Mouse (Mus musculus) MEL (cell line): ENCODE results near the gene 1500015O10Rik. TPM values are rescaled to one million over a fixed set of nuclear protein-coding genes. Genes with fewer than 3 reads are reported as not detected.

ENCODE experiments used
- DNase-seq: peaks from one replicate; pipeline ENCODE4 v3.0.0; 2011; ENCODE audit warnings: low read depth, low spot score
- H3K27ac ChIP-seq: 2 replicates; pipeline ENCODE4 v1.5.1; 2012; ENCODE audit warnings: low read depth, mild to moderate bottlenecking, control low read depth, low read length, moderate library complexity; ENCODE audit not compliant: control insufficient read depth
- H3K27me3 ChIP-seq, 2 experiments: fragments of 150-350 bp in 1 of 2; sonication (generic) in 1 of 2; 2 replicates each; pipeline ENCODE4 v1.6.1; 2012; ENCODE audit warnings: low read length in 2 of 2, mild to moderate bottlenecking in 2 of 2, improper control_type of control experiment in 1 of 2, moderate library complexity in 1 of 2; ENCODE audit not compliant: insufficient read depth in 2 of 2, control insufficient read depth in 1 of 2
- H3K36me3 ChIP-seq, 2 experiments: 2 replicates each; pipeline ENCODE4 v1.6.1; 2012 to 2014; ENCODE audit warnings: low read length in 2 of 2, improper control_type of control experiment in 1 of 2, inconsistent platforms in 1 of 2, mild to moderate bottlenecking in 1 of 2; ENCODE audit not compliant: insufficient read depth in 2 of 2, control insufficient read depth in 1 of 2
- H3K4me1 ChIP-seq, 2 experiments: fragments of 150-350 bp in 1 of 2; sonication (generic) in 1 of 2; 2 replicates each; pipeline ENCODE4 v1.6.1; 2012; ENCODE audit warnings: low read length in 2 of 2, improper control_type of control experiment in 1 of 2, mild to moderate bottlenecking in 1 of 2; ENCODE audit not compliant: insufficient read depth in 2 of 2, control insufficient read depth in 1 of 2
- H3K4me3 ChIP-seq, 2 experiments: fragments of 150-350 bp in 1 of 2; sonication (generic) in 1 of 2; 2 replicates each; pipeline ENCODE4 v1.5.1; 2012; ENCODE audit warnings: low read depth in 2 of 2, low read length in 2 of 2, mild to moderate bottlenecking in 2 of 2, moderate library complexity in 2 of 2, control low read depth in 1 of 2, improper control_type of control experiment in 1 of 2; ENCODE audit not compliant: control insufficient read depth in 1 of 2, insufficient read depth in 1 of 2
- H3K79me2 ChIP-seq: 2 replicates; pipeline ENCODE4 v1.6.1; 2012; ENCODE audit warnings: mild to moderate bottlenecking, low read length, moderate library complexity; ENCODE audit not compliant: control insufficient read depth, poor library complexity, insufficient read depth
- H3K9ac ChIP-seq: 2 replicates; pipeline ENCODE4 v1.6.1; 2012; ENCODE audit warnings: low read depth, mild to moderate bottlenecking, control low read depth, low read length, moderate library complexity; ENCODE audit not compliant: control insufficient read depth, poor library complexity, severe bottlenecking
- H3K9me3 ChIP-seq: fragments of 150-350 bp; sonication (generic); replicated peaks from 2 replicates; pipeline ENCODE4 v1.6.1; 2012; ENCODE audit warnings: mild to moderate bottlenecking, low read length, improper control_type of control experiment, moderate library complexity; ENCODE audit not compliant: insufficient read depth
- BHLHE40 ChIP-seq: IDR thresholded peaks from 2 replicates; pipeline ENCODE4 v1.6.1; 2012; ENCODE audit warnings: low read depth, mild to moderate bottlenecking, inconsistent platforms, low read length, improper control_type of control experiment, borderline replicate concordance
- CTCF ChIP-seq, 3 experiments: IDR thresholded peaks in 2 of 3; conservative IDR thresholded peaks in 1 of 3; 2 replicates each; pipeline ENCODE4 v1.5.1; 2011 to 2012; ENCODE audit warnings: low read length in 3 of 3, low read depth in 2 of 3, mild to moderate bottlenecking in 2 of 3, improper control_type of control experiment in 1 of 3, inconsistent platforms in 1 of 3, mixed read lengths in 1 of 3, moderate library complexity in 1 of 3; ENCODE audit not compliant: control insufficient read depth in 1 of 3, insufficient read depth in 1 of 3, poor library complexity in 1 of 3, severe bottlenecking in 1 of 3
- E2F4 ChIP-seq: IDR thresholded peaks from 2 replicates; pipeline ENCODE4 v1.6.1; 2011; ENCODE audit warnings: low read depth, low read length, improper control_type of control experiment, borderline replicate concordance
- ELF1 ChIP-seq: IDR thresholded peaks from 2 replicates; pipeline ENCODE4 v1.6.1; 2014; ENCODE audit warnings: low read depth, mild to moderate bottlenecking, inconsistent platforms, low read length, improper control_type of control experiment, moderate library complexity
- ETS1 ChIP-seq: IDR thresholded peaks from 2 replicates; pipeline ENCODE4 v1.6.1; 2012; ENCODE audit warnings: low read depth, mild to moderate bottlenecking, inconsistent platforms, low read length, improper control_type of control experiment, moderate library complexity
- GABPA ChIP-seq: IDR thresholded peaks from 2 replicates; pipeline ENCODE4 v1.6.1; 2012; ENCODE audit warnings: low read depth, mild to moderate bottlenecking, inconsistent platforms, low read length, improper control_type of control experiment, moderate library complexity
- KAT2A ChIP-seq: conservative IDR thresholded peaks from 2 replicates; pipeline ENCODE4 v1.6.1; 2012; ENCODE audit warnings: low read depth, low read length, improper control_type of control experiment, inconsistent platforms
- MAZ ChIP-seq: IDR thresholded peaks from 2 replicates; pipeline ENCODE4 v1.6.1; 2012; ENCODE audit warnings: low read depth, mild to moderate bottlenecking, inconsistent platforms, low read length, improper control_type of control experiment
- MYC ChIP-seq: IDR thresholded peaks from 2 replicates; pipeline ENCODE4 v1.6.1; 2011; ENCODE audit warnings: low read depth, mild to moderate bottlenecking, low read length, improper control_type of control experiment, moderate library complexity
- NELFE ChIP-seq: IDR thresholded peaks from 2 replicates; pipeline ENCODE4 v1.6.1; 2011; ENCODE audit warnings: low read depth, low read length, improper control_type of control experiment
- NRF1 ChIP-seq: IDR thresholded peaks from 2 replicates; pipeline ENCODE4 v1.6.1; 2014; ENCODE audit warnings: low read depth, mild to moderate bottlenecking, inconsistent platforms, low read length, improper control_type of control experiment, moderate library complexity; ENCODE audit not compliant: poor library complexity, insufficient read depth, severe bottlenecking
- POLR2AphosphoS5 ChIP-seq: IDR thresholded peaks from 2 replicates; pipeline ENCODE4 v1.6.1; 2012; ENCODE audit warnings: low read depth, borderline replicate concordance, mild to moderate bottlenecking, inconsistent platforms, low read length, moderate library complexity, mixed read lengths
- RCOR1 ChIP-seq: IDR thresholded peaks from 2 replicates; pipeline ENCODE4 v1.6.1; 2012; ENCODE audit warnings: low read depth, mild to moderate bottlenecking, inconsistent platforms, low read length, improper control_type of control experiment
- SIN3A ChIP-seq: IDR thresholded peaks from 2 replicates; pipeline ENCODE4 v1.6.1; 2012; ENCODE audit warnings: low read length, improper control_type of control experiment, inconsistent platforms
- TAL1 ChIP-seq: IDR thresholded peaks from 2 replicates; pipeline ENCODE4 v1.6.1; 2012; ENCODE audit warnings: mild to moderate bottlenecking, inconsistent platforms, low read length, moderate library complexity, mixed read lengths
- TBP ChIP-seq: IDR thresholded peaks from 2 replicates; pipeline ENCODE4 v1.8.0; 2011; ENCODE audit warnings: low read depth, low read length, improper control_type of control experiment
- TCF12 ChIP-seq: IDR thresholded peaks from 2 replicates; pipeline ENCODE4 v1.6.1; 2014; ENCODE audit warnings: low read depth, mild to moderate bottlenecking, inconsistent platforms, low read length, improper control_type of control experiment, moderate library complexity
- ZC3H11A ChIP-seq: IDR thresholded peaks from 2 replicates; pipeline ENCODE4 v1.6.1; 2012; ENCODE audit warnings: low read depth, mild to moderate bottlenecking, inconsistent platforms, low read length, improper control_type of control experiment
- ZKSCAN1 ChIP-seq: IDR thresholded peaks from 2 replicates; pipeline ENCODE4 v1.6.1; 2012; ENCODE audit warnings: low read depth, mild to moderate bottlenecking, inconsistent platforms, low read length, improper control_type of control experiment, moderate library complexity
- polyA plus RNA-seq, 2 experiments: library from polyadenylated mRNA; stranded (reverse) in 1 of 2; unstranded in 1 of 2; fragments of >175 nt in 1 of 2; fragments of >200 nt in 1 of 2; gene quantifications; 2 replicates each; pipeline versions ENCODE4 v1.2.1 to v1.2.4; 2012; ENCODE audit warnings: low replicate concordance in 2 of 2, low read depth in 1 of 2; ENCODE audit not compliant: insufficient read length in 2 of 2, insufficient read depth in 1 of 2, missing spikeins in 1 of 2
- total RNA-seq: library from RNA; depleted of rRNA; stranded (reverse); fragments of 300-350 nt; gene quantifications from 2 replicates; pipeline ENCODE4 v1.2.3, GENCODE M21; 2012

1500015O10Rik gene
- total and polyA plus RNA-seq, 3 experiments = 0.08 TPM; not detected in 2

DNA sequence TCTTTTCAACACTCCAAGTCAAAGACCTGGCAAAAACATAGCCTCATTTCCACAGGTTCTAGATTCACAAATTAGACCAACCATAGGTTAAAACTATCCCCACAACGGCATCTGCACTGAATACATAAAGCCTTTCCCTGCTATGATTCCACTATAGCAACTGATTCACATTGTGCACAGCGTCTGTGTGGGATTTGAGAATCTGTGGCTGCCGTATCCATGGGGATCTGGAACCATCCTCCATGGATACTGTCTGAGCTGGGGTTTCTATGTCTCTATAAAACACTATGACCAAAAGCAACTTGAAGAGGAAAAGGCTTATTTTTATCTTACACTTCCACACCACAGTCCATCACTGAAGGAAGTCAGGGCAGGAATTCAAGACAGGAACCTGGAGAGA lies 52.3 kb downstream of the 1500015O10Rik start:
- no peak overlapping the region for H3K4me3 ChIP-seq
- no peak for TF ChIP-seq POLR2AphosphoS5
- no peak for TF ChIP-seq TCF12
- no peak for TF ChIP-seq TAL1
- no peak for TF ChIP-seq KAT2A
- no peak for TF ChIP-seq E2F4
- no peak for TF ChIP-seq MYC
- no peak for TF ChIP-seq ETS1
- no peak overlapping the region for H3K27ac ChIP-seq
- H3K27me3 ChIP-seq = no peaks in the 10 kb centered on the region
- no peaks in the 10 kb centered on the region for H3K9me3 ChIP-seq
- no peak for DNase-seq
- peaks cover 0 to 3% of the 10 kb centered on the region in 2 experiments; a peak in 2 of 4 replicates for H3K36me3 ChIP-seq
- no peaks in the 10 kb centered on the region for H3K4me1 ChIP-seq
- no peak overlapping the region for H3K9ac ChIP-seq
- H3K79me2 ChIP-seq = no peaks in the 10 kb centered on the region

DNA sequence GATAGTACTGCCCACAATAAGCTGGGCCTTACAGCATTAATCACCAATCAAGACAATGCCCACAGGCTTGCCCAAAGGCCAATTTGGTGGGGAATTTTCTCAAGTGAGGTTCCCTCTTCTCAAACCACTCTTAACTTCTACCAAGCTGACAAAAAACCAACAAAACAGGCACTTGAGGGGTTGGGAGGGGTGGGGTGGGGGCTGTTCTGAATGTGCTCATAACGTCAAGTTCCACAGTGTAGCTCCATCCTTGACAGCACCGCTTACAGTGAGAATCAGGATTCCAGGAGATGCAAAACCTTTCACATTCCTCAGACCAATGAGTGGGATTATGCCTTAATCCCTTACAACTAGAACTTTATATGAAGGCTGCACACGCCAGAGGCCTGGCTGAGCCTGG lies 52.8 kb downstream of the 1500015O10Rik start:
- Histone ChIP-seq H3K4me3 (no peak overlapping the region), H3K9ac (no peak overlapping the region), H3K27ac (no peak overlapping the region), H3K79me2 (no peaks in the 10 kb centered on the region), H3K4me1 (no peaks in the 10 kb centered on the region), H3K9me3 (no peaks in the 10 kb centered on the region), H3K27me3 (no peaks in the 10 kb centered on the region), H3K36me3 (peaks cover 0 to 3% of the 10 kb centered on the region in 2 experiments; a peak in 2 of 4 replicates)
- no peak for DNase-seq
- TF ChIP-seq SIN3A = no peak
- no peak for TF ChIP-seq GABPA
- TF ChIP-seq TBP = no peak
- no peak for TF ChIP-seq RCOR1
- TF ChIP-seq CTCF (IDR thresholded peaks at IDR 0.05 in 2 of 3, conservative IDR thresholded peaks at IDR 0.05 in 1 of 3; ENCODE audit: control insufficient read depth in 1 of 3, insufficient read depth in 1 of 3, low read depth in 2 of 3, low read length in 3 of 3, poor library complexity in 1 of 3, severe bottlenecking in 1 of 3) = no peak
- no peak for TF ChIP-seq ELF1
- no peak for TF ChIP-seq ZC3H11A
- no peak for TF ChIP-seq MAZ
- no peak for TF ChIP-seq KAT2A
- TF ChIP-seq NELFE = no peak
- no peak for TF ChIP-seq NRF1
- no peak for TF ChIP-seq TCF12
- TF ChIP-seq BHLHE40 = no peak
- no peak for TF ChIP-seq ZKSCAN1
